Mouse (Mus musculus): ENCODE data around the gene Ffar2. TPM values are rescaled to one million over a fixed set of nuclear protein-coding genes. Genes with fewer than 3 reads are reported as not detected.

Gene Ffar2
- total RNA-seq, 2 experiments from 2014 or later: 0.35 TPM; not detected in 1

DNA sequence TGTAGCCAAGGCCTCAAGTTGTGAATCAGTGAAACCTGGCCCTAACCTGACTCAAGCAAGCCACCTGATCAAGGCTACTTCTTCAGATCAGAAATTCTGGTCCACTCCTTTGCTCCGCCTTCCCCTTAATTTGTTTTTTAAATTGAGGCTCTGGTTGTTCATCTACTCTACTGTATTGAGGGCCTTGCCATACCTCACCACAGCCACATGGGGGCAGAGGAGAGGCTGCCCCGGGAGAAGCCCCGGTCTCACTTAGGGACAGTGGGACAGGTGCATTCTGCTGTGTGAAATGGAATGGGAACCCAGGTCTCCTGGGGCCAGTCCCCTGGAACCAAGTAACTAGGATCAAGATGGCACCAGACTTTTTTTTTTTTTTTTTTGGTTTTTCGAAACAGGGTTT, 41.8 kb downstream of the Ffar2 start:
- intact Hi-C loops (cut with DNase I): loop anchor here (5.0 kb wide), 1 partner anchor 81 kb away; the partner anchor contains the start of gene Ffar1
- no peak for DNase-seq

DNA sequence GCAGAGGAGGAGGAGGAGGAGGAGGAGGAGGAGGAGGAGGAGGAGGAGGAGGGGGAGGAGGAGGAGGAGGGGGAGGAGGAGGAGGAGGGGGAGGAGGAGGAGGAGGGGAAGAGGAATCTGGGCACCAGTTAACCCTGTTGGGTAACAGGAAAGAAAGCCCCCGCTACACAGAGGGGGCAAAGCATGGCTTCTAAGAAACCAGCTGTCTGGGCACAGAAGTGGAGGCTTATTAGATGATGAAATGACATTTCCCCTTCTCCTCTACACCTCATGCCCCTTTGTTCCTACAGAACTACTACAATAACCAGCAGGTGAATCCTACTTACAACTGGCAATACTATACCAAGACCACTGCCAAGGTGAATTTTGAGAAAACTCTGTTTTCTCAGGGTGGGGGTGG, 45.7 kb downstream of the Ffar2 start:
- intact Hi-C loops (cut with DNase I): no loop called here

DNA sequence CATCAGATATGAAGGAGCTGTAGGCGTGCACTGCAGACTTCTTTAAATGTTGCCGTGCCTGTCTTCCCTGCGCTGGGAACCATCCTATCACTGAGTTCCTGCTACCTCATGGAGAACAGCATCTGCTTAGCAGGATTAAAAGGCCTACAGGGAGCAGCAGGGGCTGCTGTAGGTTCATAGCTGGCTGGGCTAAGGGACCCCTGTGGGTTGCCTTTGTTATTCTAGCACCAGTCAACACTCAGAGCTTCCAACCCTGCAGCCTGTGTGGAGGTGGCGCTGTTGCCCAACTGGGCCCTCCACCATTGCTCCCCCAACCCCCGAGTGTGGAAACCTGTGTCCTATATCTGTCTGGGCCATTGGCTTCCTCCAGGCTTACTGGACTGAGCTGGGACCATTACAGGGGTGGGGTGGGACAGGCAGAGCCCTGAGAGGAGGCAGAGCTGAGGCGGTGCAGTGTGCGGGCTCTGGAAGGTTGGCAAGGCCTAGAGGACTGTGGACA, 46.4 kb downstream of the Ffar2 start:
- DNase-seq: no peak
- intact Hi-C loops (cut with DNase I): no loop called here

More for the DNA sequence above, 45.7 kb downstream of the Ffar2 start:
- no peak for DNase-seq

DNA sequence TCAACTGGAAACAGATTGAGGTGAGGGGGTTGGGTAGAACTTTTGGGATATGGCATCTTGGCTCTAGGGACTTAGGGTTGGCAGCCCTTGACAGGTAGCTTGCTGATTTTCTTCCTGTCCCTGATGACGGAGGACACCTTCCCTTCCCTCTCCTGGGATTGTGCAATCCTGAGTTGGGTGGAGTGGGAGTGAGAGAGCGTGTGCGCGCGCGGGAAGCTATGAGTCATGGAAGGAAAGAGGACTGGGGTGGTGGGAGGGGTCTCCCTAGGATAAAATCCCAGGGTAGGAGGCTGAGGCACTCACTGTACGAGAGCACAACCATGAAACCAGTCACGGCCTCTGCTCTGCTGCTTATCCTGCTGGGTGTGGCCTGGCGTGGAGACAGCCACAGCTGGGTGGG, 47.5 kb downstream of the Ffar2 start:
- intact Hi-C loops (cut with DNase I): no loop called here
- no peak for DNase-seq

DNA sequence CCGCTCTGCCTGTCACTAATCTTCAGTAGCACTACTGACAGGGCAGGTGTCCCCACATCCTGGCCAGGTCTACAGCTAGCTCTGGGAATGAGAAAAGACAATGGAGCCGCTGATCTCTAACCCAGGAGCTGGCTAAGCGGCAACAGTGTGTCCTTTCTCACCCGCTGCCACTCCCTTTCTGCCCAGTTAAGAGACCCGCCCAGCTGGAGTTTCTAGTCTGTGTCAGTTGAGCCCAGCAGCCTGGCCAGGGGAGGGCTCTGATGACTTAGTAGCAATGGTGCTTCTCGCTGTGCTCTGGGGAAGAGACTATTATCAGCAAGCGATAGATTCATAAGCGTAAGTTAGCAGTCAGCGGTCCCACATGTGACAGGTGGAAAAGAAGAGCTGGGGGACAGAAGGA, 54.3 kb downstream of the Ffar2 start:
- intact Hi-C loops (cut with DNase I): no loop called here

More for the DNA sequence above, 54.3 kb downstream of the Ffar2 start:
- DNase-seq: no peak

Other genes with a start within 250 kb of the Ffar2 start
- gene Kmt2b, start 235.0 kb downstream of the Ffar2 start, total RNA-seq (2021): 10 to 100 TPM; 13.4 to 16.0 TPM
- not detected for gene Zbtb32, start 224.9 kb downstream of the Ffar2 start, total RNA-seq (2021)
- gene Upk1a, start 210.9 kb downstream of the Ffar2 start, total RNA-seq (2021): not detected
- 1,000 to 10,000 TPM; 1,738 to 1,902 TPM for gene Cox6b1, start 197.6 kb downstream of the Ffar2 start, total RNA-seq (2021)
- not detected for gene Etv2, start 187.9 kb downstream of the Ffar2 start, total RNA-seq (2021)
- gene Rbm42, start 173.5 kb downstream of the Ffar2 start, total RNA-seq (2021): 10 to 100 TPM; 35.7 to 38.1 TPM
- 1 to 10 TPM; 2.9 to 3.2 TPM for gene Haus5, start 158.8 kb downstream of the Ffar2 start, total RNA-seq (2021)
- 1 to 10 TPM; 2.5 to 2.7 TPM for gene Pmis2, start 152.2 kb downstream of the Ffar2 start, total RNA-seq (2021)
- gene 2200002J24Rik, start 124.8 kb downstream of the Ffar2 start, total RNA-seq (2021): not detected
- under 1 TPM; 0.27 to 0.28 TPM for gene Atp4a, start 111.6 kb downstream of the Ffar2 start, total RNA-seq (2021)
- 100 to 1,000 TPM; 251 to 273 TPM for gene Tmem147, start 94.2 kb downstream of the Ffar2 start, total RNA-seq (2021)
- gene Gapdhs, start 80.1 kb downstream of the Ffar2 start, total RNA-seq (2021): not detected
- gene Sbsn, start 72.3 kb downstream of the Ffar2 start, total RNA-seq (2021): 1 to 10 TPM; 1.7 to 3.9 TPM
- gene Dmkn, start 60.0 kb downstream of the Ffar2 start, total RNA-seq (2021): under 1 TPM in 1 of 2 experiments, not detected in 1; 0.56 TPM
- not detected for gene Krtdap, start 35.9 kb downstream of the Ffar2 start, total RNA-seq (2021)
- gene Ffar3, start 32.4 kb upstream of the Ffar2 start, total RNA-seq (2021): not detected
- not detected for gene Ffar1, start 37.8 kb upstream of the Ffar2 start, total RNA-seq (2021)
- gene Cd22, start 56.6 kb upstream of the Ffar2 start, total RNA-seq (2021): not detected
- gene Mag, start 91.1 kb upstream of the Ffar2 start, total RNA-seq (2021): 1 to 10 TPM in 1 of 2 experiments, under 1 TPM in 1; 0.41 to 1.0 TPM
- gene Hamp2, start 100.9 kb upstream of the Ffar2 start, total RNA-seq (2021): not detected
- gene Hamp, start 120.3 kb upstream of the Ffar2 start, total RNA-seq (2021): not detected
- 10 to 100 TPM; 74.5 to 80.7 TPM for gene Usf2, start 133.0 kb upstream of the Ffar2 start, total RNA-seq (2021)
- gene Lsr, start 149.7 kb upstream of the Ffar2 start, total RNA-seq (2021): under 1 TPM in 1 of 2 experiments, not detected in 1; 0.49 TPM
- not detected for gene Fam187b, start 150.0 kb upstream of the Ffar2 start, total RNA-seq (2021)
- gene Fxyd5, start 218.7 kb upstream of the Ffar2 start, total RNA-seq (2021): 10 to 100 TPM in 1 of 2 experiments, 1 to 10 TPM in 1; 9.6 to 11.3 TPM
- 1 to 10 TPM; 1.7 to 1.8 TPM for gene Fxyd7, start 227.7 kb upstream of the Ffar2 start, total RNA-seq (2021)
- gene Fxyd1, start 233.4 kb upstream of the Ffar2 start, total RNA-seq (2021): 1,000 to 10,000 TPM in 1 of 2 experiments, 100 to 1,000 TPM in 1; 991 to 1,156 TPM
- gene Lgi4, start 235.6 kb upstream of the Ffar2 start, total RNA-seq (2021): 1 to 10 TPM; 2.5 to 4.4 TPM

All from gastrocnemius, postnatal 36 days (tissue).